Mouse (Mus musculus): Measurements from ENCODE around the gene Cx3cr1.

Gene Cx3cr1

GRCm38 (mm10) chr9:119852347-119853030 lies 217.2 kb downstream of the Cx3cr1 start:
- no peak for DNase-seq

All from lung, postnatal 14 days (tissue).